Mouse (Mus musculus) liver, embryonic 16.5 days (tissue): ENCODE results near the gene Zfpm1. TPM values are rescaled to one million over a fixed set of nuclear protein-coding genes. Genes with fewer than 3 reads are reported as not detected.

Experiments used
- ATAC-seq: fragments of 200-750 bp; cut with Nextera tagmentation; 2 replicates; pipeline ENCODE4 v1.8.0; 2017; ENCODE audit warnings: low read depth, mild to moderate bottlenecking, moderate number of reproducible peaks, moderate library complexity
- H3K27ac ChIP-seq: fragments of 300-500 bp; sonication (generic); 2 replicates; pipeline ENCODE4 v1.5.1; 2014; ENCODE audit warnings: mild to moderate bottlenecking, low read length
- H3K27me3 ChIP-seq: fragments of 300-500 bp; sonication (generic); 2 replicates; pipeline ENCODE4 v1.6.1; 2014; ENCODE audit warnings: low read depth, low read length, mixed read lengths; ENCODE audit not compliant: control insufficient read depth, insufficient read depth
- H3K36me3 ChIP-seq: fragments of 300-500 bp; sonication (generic); 2 replicates; pipeline ENCODE4 v1.6.1; 2014; ENCODE audit warnings: mild to moderate bottlenecking; ENCODE audit not compliant: control insufficient read depth, insufficient read depth
- H3K4me1 ChIP-seq: fragments of 300-500 bp; sonication (generic); 2 replicates; pipeline ENCODE4 v1.6.1; 2014; ENCODE audit warnings: low read depth, low read length, mixed read lengths; ENCODE audit not compliant: control insufficient read depth
- H3K4me2 ChIP-seq: fragments of 300-500 bp; sonication (generic); 2 replicates; pipeline ENCODE4 v1.6.1; 2014; ENCODE audit warnings: low read depth, low read length, mixed read lengths
- H3K4me3 ChIP-seq: fragments of 300-500 bp; sonication (generic); 2 replicates; pipeline ENCODE4 v1.5.1; 2014; ENCODE audit warnings: low read depth, mild to moderate bottlenecking, low read length
- H3K9ac ChIP-seq: fragments of 300-500 bp; sonication (generic); 2 replicates; pipeline ENCODE4 v1.6.1; 2014; ENCODE audit warnings: low read depth, low read length
- H3K9me3 ChIP-seq: fragments of 300-500 bp; sonication (generic); replicated peaks from 2 replicates; pipeline ENCODE4 v1.6.1; 2016; ENCODE audit warnings: low read length; ENCODE audit not compliant: control insufficient read depth
- WGBS: fragments of 180-500 bp; shearing (Covaris S2); extraction: QIAGEN DNeasy Blood & Tissue Kit; methylation state at CpG from one replicate; pipeline ENCODE4 v1.1.7; 2014; ENCODE audit not compliant: insufficient replicate concordance; 5-methylcytosine and 5-hydroxymethylcytosine counted together
- polyA plus RNA-seq: library from polyadenylated mRNA; unstranded; fragments of >200 nt; fragmentation: Nextera tagmentation; extraction: Ambion mirVana; gene quantifications from 2 replicates; pipeline ENCODE4 v1.2.1, GENCODE M21; 2015

The Zfpm1 gene
- polyA plus RNA-seq, 1 experiment from 2014 or later: 8.1 TPM

GRCm38 (mm10) chr8:122287742-122288141 lies 5.8 kb downstream of the Zfpm1 start:
- Histone ChIP-seq H3K27me3 (no peaks in the 10 kb centered on the region), H3K4me1 (peaks cover 84% of the 10 kb centered on the region), H3K9ac (peak overlapping the region; percentile 75), H3K36me3 (peaks cover 10% of the 10 kb centered on the region), H3K27ac (peak overlapping the region; percentile 92), H3K4me3 (peak overlapping the region; percentile 93), H3K9me3 (no peaks in the 10 kb centered on the region), H3K4me2 (peak overlapping the region; percentile 94)
- peak; percentile 39 for ATAC-seq
- 26% methylated on average over 8 of the region's 8 CpGs for WGBS

- Histone ChIP-seq H3K4me2 (peak overlapping the region; percentile 94), H3K27me3 (no peaks in the 10 kb centered on the region), H3K9me3 (no peaks in the 10 kb centered on the region), H3K4me1 (peaks cover 90% of the 10 kb centered on the region), H3K27ac (peak overlapping the region; percentile 92), H3K9ac (peak overlapping the region; percentile 75), H3K4me3 (peak overlapping the region; percentile 93), H3K36me3 (peaks cover 10% of the 10 kb centered on the region)
- ATAC-seq: no peak
- WGBS: 54% methylated on average over 3 of the region's 3 CpGs
These were observed 6.4 kb downstream of the Zfpm1 start for GRCm38 (mm10) chr8:122288344-122288743.

GRCm38 (mm10) chr8:122291075-122291474 lies 9.1 kb downstream of the Zfpm1 start:
- WGBS: 14% methylated on average over 12 of the region's 12 CpGs
- peak overlapping the region; percentile 94 for H3K4me2 ChIP-seq
- peak overlapping the region; percentile 75 for H3K9ac ChIP-seq
- no peaks in the 10 kb centered on the region for H3K9me3 ChIP-seq
- no peak for ATAC-seq
- H3K36me3 ChIP-seq: peaks cover 10% of the 10 kb centered on the region
- peaks cover 99% of the 10 kb centered on the region for H3K4me1 ChIP-seq
- H3K4me3 ChIP-seq: peak overlapping the region; percentile 21
- peak overlapping the region; percentile 92 for H3K27ac ChIP-seq
- no peaks in the 10 kb centered on the region for H3K27me3 ChIP-seq

GRCm38 (mm10) chr8:122291549-122291948 lies 9.6 kb downstream of the Zfpm1 start:
- H3K27me3 ChIP-seq: no peaks in the 10 kb centered on the region
- peak overlapping the region; percentile 92 for H3K27ac ChIP-seq
- 47% methylated on average over 10 of the region's 10 CpGs for WGBS
- H3K9me3 ChIP-seq: no peaks in the 10 kb centered on the region
- H3K9ac ChIP-seq: peak overlapping the region; percentile 35; the same call in 1 of the 2 replicates
- no peak overlapping the region for H3K4me3 ChIP-seq
- no peak for ATAC-seq
- H3K4me1 ChIP-seq: peaks cover 99% of the 10 kb centered on the region
- H3K36me3 ChIP-seq: peaks cover 10% of the 10 kb centered on the region
- H3K4me2 ChIP-seq: peak overlapping the region; percentile 94

GRCm38 (mm10) chr8:122293484-122293883 lies 11.5 kb downstream of the Zfpm1 start:
- H3K4me1 ChIP-seq: peaks cover 100% of the 10 kb centered on the region
- no peaks in the 10 kb centered on the region for H3K27me3 ChIP-seq
- peak overlapping the region; percentile 43 for H3K4me2 ChIP-seq
- H3K4me3 ChIP-seq: peak overlapping the region; percentile 12
- 8% methylated on average over 10 of the region's 10 CpGs for WGBS
- H3K27ac ChIP-seq: peak overlapping the region; percentile 80
- peak overlapping the region; percentile 50 for H3K9ac ChIP-seq
- H3K9me3 ChIP-seq: no peaks in the 10 kb centered on the region
- H3K36me3 ChIP-seq: peaks cover 10% of the 10 kb centered on the region
- ATAC-seq: peak; percentile 5; the same call in 1 of the 2 replicates

DNA sequence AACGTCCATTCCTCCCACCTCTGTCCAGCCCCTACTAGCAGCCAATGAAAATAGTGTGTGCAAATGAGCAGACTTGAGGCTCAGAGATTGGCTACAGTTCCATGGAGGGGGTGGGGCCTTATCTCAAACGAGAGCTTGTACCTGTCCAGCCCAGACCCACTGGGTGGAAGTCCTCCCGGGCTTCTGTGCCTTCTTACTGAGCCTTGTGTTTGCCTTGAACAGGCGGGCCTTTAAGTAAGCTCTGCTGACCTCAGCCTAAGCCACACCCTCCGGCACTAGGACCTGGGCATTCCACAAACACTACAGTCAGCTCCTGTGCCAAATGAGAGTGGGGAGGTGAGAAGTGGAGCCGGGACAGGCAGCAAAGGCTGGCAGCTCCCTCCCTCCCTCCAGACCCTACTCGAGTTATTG lies 12.3 kb downstream of the Zfpm1 start:
- peaks cover 100% of the 10 kb centered on the region for H3K4me1 ChIP-seq
- no peaks in the 10 kb centered on the region for H3K27me3 ChIP-seq
- H3K9ac ChIP-seq: peak overlapping the region; percentile 29
- peak overlapping the region; percentile 64 for H3K4me2 ChIP-seq
- WGBS: 11% methylated on average over 7 of the region's 7 CpGs
- H3K9me3 ChIP-seq: no peaks in the 10 kb centered on the region
- peaks cover 10% of the 10 kb centered on the region for H3K36me3 ChIP-seq
- H3K27ac ChIP-seq: peak overlapping the region; percentile 80
- H3K4me3 ChIP-seq: peak overlapping the region; percentile 16
- ATAC-seq: peak; percentile 93

DNA sequence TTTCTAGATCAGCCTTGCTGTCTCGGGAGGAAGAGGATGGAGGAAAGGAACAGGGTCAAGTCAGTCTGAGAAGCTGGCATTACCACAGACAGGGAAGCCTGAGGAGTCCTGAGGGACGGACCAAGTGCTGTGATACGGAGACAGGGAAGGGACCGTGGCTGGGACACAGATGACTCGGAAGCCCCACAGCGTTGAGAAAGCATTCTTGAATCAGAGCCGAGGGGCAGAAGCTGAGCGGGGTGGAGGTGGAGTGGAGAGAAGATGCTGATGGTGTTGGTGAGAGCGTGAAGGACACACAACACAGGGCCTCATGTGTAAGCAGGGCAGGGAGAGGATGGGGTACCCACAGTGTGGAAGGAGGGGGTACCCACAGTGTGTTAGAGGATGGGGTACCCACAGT lies 13.4 kb downstream of the Zfpm1 start:
- H3K4me1 ChIP-seq: peaks cover 100% of the 10 kb centered on the region
- peak overlapping the region; percentile 17 for H3K9ac ChIP-seq
- H3K4me3 ChIP-seq: no peak overlapping the region
- WGBS: 67% methylated on average over 9 of the region's 9 CpGs
- peaks cover 4% of the 10 kb centered on the region for H3K36me3 ChIP-seq
- peak overlapping the region; percentile 80 for H3K27ac ChIP-seq
- no peak for ATAC-seq
- H3K4me2 ChIP-seq: peak overlapping the region; percentile 64
- H3K9me3 ChIP-seq: no peaks in the 10 kb centered on the region
- H3K27me3 ChIP-seq: no peaks in the 10 kb centered on the region

GRCm38 (mm10) chr8:122296173-122297001 lies 14.4 kb downstream of the Zfpm1 start:
- Histone ChIP-seq H3K27me3 (no peaks in the 10 kb centered on the region), H3K4me2 (peak overlapping the region; percentile 64), H3K9me3 (no peaks in the 10 kb centered on the region), H3K4me1 (peaks cover 100% of the 10 kb centered on the region), H3K36me3 (peaks cover 4% of the 10 kb centered on the region), H3K9ac (peak overlapping the region; percentile 61), H3K4me3 (peak overlapping the region; percentile 37), H3K27ac (peak overlapping the region; percentile 80)
- WGBS: 14% methylated on average over 24 of the region's 24 CpGs
- peak; percentile 22; the same call in 1 of the 2 replicates for ATAC-seq
